Mouse (Mus musculus): ENCODE measurements around the gene Slx1b. TPM values are rescaled to one million over a fixed set of nuclear protein-coding genes. Genes with fewer than 3 reads are reported as not detected.

Slx1b gene
- polyA plus RNA-seq, 1 experiment from 2014 or later: 9.8 TPM

DNA sequence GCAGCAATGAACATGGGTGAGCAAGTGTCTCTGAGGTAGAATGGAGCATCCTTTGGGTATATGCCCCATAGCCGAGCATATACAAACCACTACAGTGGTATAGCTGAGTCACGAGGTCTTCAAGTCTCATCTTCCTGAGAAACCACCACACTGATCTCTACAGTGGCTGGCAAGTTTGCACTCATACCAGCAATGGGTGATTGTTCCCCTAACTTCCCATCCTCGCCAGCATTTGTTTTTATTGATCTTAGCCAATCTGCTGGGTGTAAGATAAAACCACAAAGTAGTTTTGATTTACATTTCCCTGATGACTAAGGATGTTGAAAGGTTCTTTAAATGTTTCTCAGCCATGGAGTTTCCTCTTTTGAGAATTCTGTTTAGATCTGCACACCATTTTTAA lies 29.5 kb upstream of the Slx1b start:
- H3K9me3 ChIP-seq (ENCODE audit: control insufficient read depth, low read length): no peaks in the 10 kb centered on the region
- H3K27ac ChIP-seq (ENCODE audit: low read depth, low read length): no peak overlapping the region
- no peak overlapping the region for H3K4me3 ChIP-seq (ENCODE audit: low read depth, low read length)
- no peaks in the 10 kb centered on the region for H3K36me3 ChIP-seq (ENCODE audit: control insufficient read depth, insufficient read depth, low read length)
- H3K9ac ChIP-seq (ENCODE audit: low read depth, low read length): no peak overlapping the region
- H3K4me2 ChIP-seq (replicated peaks; ENCODE audit: low read depth, low read length): no peak overlapping the region
- WGBS: 83% methylated on average over 3 of the region's 3 CpGs
- no peak for ATAC-seq (ENCODE audit: low FRiP score)
- no peaks in the 10 kb centered on the region for H3K27me3 ChIP-seq (ENCODE audit: control insufficient read depth, insufficient read depth, low read length)
- DNase-seq (ENCODE audit: low spot score): no peak
- no peaks in the 10 kb centered on the region for H3K4me1 ChIP-seq (replicated peaks; ENCODE audit: control insufficient read depth, insufficient read depth, low read length)

DNA sequence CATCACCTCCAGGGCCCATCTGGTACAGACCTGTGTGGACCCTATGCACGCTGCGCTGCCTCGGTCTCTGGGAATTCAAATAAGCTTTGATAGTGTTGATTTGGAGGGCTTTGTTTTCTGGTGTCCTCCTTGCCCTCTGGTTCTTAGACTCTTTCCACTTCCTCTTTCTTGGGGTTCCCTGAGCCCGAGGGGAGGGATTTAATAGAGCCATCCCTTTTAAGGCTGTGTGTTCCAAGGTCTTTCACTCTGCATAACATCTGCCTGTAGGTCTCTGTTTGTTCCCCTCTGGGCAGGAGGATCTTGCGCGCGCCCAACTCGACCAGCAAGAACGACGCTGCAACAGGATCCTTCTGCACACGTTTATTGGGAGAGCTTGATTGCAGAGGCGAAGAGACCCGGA lies 26.1 kb upstream of the Slx1b start:
- Histone ChIP-seq H3K4me1 (replicated peaks; ENCODE audit: control insufficient read depth, insufficient read depth, low read length) (no peaks in the 10 kb centered on the region), H3K4me3 (ENCODE audit: low read depth, low read length) (no peak overlapping the region), H3K9me3 (ENCODE audit: control insufficient read depth, low read length) (no peaks in the 10 kb centered on the region), H3K27ac (ENCODE audit: low read depth, low read length) (no peak overlapping the region), H3K36me3 (ENCODE audit: control insufficient read depth, insufficient read depth, low read length) (no peaks in the 10 kb centered on the region), H3K4me2 (replicated peaks; ENCODE audit: low read depth, low read length) (no peak overlapping the region), H3K9ac (ENCODE audit: low read depth, low read length) (no peak overlapping the region), H3K27me3 (ENCODE audit: control insufficient read depth, insufficient read depth, low read length) (no peaks in the 10 kb centered on the region)
- 90% methylated on average over 13 of the region's 13 CpGs for WGBS
- DNase-seq (ENCODE audit: low spot score) (no peak), ATAC-seq (ENCODE audit: low FRiP score) (no peak)

DNA sequence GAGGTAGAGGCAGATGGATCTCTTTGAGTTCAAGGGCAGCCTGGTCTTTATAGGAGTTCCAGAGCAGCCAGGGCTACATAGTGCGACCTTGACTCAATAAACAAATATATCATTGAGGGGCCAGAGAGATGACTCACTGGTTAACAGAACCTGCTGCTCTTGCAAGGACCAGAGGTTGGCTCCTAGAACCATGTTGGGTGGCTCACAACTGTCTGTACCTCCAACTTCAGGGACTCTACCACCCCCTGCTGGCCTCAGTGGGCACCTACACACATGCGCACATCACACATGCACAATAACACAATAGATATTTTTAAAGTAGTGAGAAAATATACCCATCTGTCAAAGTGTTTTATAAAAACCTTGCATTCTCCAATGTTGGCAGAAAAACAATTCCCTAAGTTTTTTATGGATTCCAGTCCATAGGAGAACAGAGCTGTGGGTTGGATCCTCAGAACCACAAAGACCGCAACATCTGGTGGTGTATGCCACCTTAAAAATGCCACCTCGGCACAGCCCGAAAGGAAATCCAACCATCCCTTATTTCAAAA lies 23.3 kb upstream of the Slx1b start:
- no peak overlapping the region for H3K9ac ChIP-seq (ENCODE audit: low read depth, low read length)
- no peaks in the 10 kb centered on the region for H3K36me3 ChIP-seq (ENCODE audit: control insufficient read depth, insufficient read depth, low read length)
- 95% methylated on average over 5 of the region's 5 CpGs for WGBS
- no peaks in the 10 kb centered on the region for H3K9me3 ChIP-seq (ENCODE audit: control insufficient read depth, low read length)
- no peaks in the 10 kb centered on the region for H3K4me1 ChIP-seq (replicated peaks; ENCODE audit: control insufficient read depth, insufficient read depth, low read length)
- DNase-seq (ENCODE audit: low spot score): no peak
- no peak for ATAC-seq (ENCODE audit: low FRiP score)
- H3K27ac ChIP-seq (ENCODE audit: low read depth, low read length): no peak overlapping the region
- no peak overlapping the region for H3K4me3 ChIP-seq (ENCODE audit: low read depth, low read length)
- no peaks in the 10 kb centered on the region for H3K27me3 ChIP-seq (ENCODE audit: control insufficient read depth, insufficient read depth, low read length)
- no peak overlapping the region for H3K4me2 ChIP-seq (replicated peaks; ENCODE audit: low read depth, low read length)

DNA sequence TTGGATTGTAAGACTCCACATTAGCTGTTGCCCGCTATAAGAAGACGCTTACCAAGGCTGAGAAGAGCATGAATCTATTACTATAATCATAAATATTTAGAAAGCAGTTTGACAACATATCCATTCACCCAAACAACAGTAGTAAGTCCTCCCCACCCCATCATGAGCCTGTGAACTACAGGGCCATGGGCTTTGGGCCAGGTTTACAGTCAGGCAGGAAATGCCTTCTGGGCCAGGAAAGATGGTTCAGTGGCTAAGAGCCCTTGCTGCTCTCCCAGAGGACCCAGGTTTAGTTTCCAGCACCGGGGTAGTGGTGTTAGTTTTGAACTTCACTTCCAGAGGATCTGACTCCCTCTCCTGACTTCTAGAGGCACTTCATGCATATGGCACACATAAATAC lies 22.0 kb upstream of the Slx1b start:
- Histone ChIP-seq H3K36me3 (ENCODE audit: control insufficient read depth, insufficient read depth, low read length) (no peaks in the 10 kb centered on the region), H3K27ac (ENCODE audit: low read depth, low read length) (no peak overlapping the region), H3K4me3 (ENCODE audit: low read depth, low read length) (no peak overlapping the region), H3K4me1 (replicated peaks; ENCODE audit: control insufficient read depth, insufficient read depth, low read length) (no peaks in the 10 kb centered on the region), H3K4me2 (replicated peaks; ENCODE audit: low read depth, low read length) (no peak overlapping the region), H3K27me3 (ENCODE audit: control insufficient read depth, insufficient read depth, low read length) (no peaks in the 10 kb centered on the region), H3K9ac (ENCODE audit: low read depth, low read length) (no peak overlapping the region), H3K9me3 (ENCODE audit: control insufficient read depth, low read length) (no peaks in the 10 kb centered on the region)
- no peak for DNase-seq (ENCODE audit: low spot score)
- ATAC-seq (ENCODE audit: low FRiP score): no peak
- 88% methylated on average over 3 of the region's 3 CpGs for whole genome bisulfite sequencing

DNA sequence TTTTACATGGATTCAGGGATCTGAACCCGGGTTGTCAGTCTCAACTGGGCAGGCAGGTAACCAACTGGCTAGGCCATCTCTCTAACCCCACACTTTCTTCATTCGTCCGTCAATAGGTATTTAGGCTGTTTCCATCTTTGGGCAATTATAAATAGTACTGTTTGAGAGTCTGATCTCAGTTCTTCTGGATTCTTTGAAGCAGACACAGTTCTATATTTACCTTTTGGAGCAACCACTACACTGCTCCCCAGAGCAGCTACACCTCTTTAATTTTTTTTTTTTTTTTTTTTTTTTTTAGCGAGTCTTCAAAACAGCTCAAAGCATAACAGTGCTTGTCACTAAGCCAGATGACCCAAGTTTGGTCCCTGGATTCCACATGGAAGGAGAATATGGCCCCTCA lies 20.1 kb upstream of the Slx1b start:
- Histone ChIP-seq H3K9me3 (ENCODE audit: control insufficient read depth, low read length) (no peaks in the 10 kb centered on the region), H3K4me3 (ENCODE audit: low read depth, low read length) (no peak overlapping the region), H3K9ac (ENCODE audit: low read depth, low read length) (no peak overlapping the region), H3K4me1 (replicated peaks; ENCODE audit: control insufficient read depth, insufficient read depth, low read length) (no peaks in the 10 kb centered on the region), H3K27me3 (ENCODE audit: control insufficient read depth, insufficient read depth, low read length) (no peaks in the 10 kb centered on the region), H3K36me3 (ENCODE audit: control insufficient read depth, insufficient read depth, low read length) (no peaks in the 10 kb centered on the region), H3K27ac (ENCODE audit: low read depth, low read length) (no peak overlapping the region), H3K4me2 (replicated peaks; ENCODE audit: low read depth, low read length) (no peak overlapping the region)
- WGBS: 81% methylated on average over 4 of the region's 4 CpGs
- ATAC-seq (ENCODE audit: low FRiP score): no peak
- no peak for DNase-seq (ENCODE audit: low spot score)

DNA sequence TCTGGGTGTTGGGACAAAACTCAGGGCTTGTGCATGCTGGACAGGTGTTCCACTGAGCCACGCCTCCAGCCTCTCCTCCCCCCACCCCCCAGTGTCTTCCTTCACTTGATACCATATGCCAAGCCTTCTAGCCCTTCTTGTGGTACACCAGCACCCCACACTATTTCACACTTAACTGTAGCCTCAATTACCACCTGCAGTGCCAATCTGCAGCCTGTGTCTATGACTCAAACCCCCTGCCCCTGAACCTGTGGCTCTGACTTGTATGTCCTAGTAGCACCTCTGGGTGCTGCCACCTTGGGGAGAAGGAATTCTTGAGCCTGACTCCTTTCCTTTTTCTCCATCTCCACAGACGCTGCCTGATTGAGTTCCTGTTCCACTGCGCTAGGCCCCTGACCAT lies 16.3 kb upstream of the Slx1b start:
- Histone ChIP-seq H3K4me1 (replicated peaks; ENCODE audit: control insufficient read depth, insufficient read depth, low read length) (no peaks in the 10 kb centered on the region), H3K27ac (ENCODE audit: low read depth, low read length) (no peak overlapping the region), H3K9me3 (ENCODE audit: control insufficient read depth, low read length) (no peaks in the 10 kb centered on the region), H3K36me3 (ENCODE audit: control insufficient read depth, insufficient read depth, low read length) (no peaks in the 10 kb centered on the region), H3K4me2 (replicated peaks; ENCODE audit: low read depth, low read length) (no peak overlapping the region), H3K9ac (ENCODE audit: low read depth, low read length) (no peak overlapping the region), H3K4me3 (ENCODE audit: low read depth, low read length) (no peak overlapping the region), H3K27me3 (ENCODE audit: control insufficient read depth, insufficient read depth, low read length) (no peaks in the 10 kb centered on the region)
- WGBS: 88% methylated on average over 3 of the region's 3 CpGs
- no peak for DNase-seq (ENCODE audit: low spot score)
- no peak for ATAC-seq (ENCODE audit: low FRiP score)

DNA sequence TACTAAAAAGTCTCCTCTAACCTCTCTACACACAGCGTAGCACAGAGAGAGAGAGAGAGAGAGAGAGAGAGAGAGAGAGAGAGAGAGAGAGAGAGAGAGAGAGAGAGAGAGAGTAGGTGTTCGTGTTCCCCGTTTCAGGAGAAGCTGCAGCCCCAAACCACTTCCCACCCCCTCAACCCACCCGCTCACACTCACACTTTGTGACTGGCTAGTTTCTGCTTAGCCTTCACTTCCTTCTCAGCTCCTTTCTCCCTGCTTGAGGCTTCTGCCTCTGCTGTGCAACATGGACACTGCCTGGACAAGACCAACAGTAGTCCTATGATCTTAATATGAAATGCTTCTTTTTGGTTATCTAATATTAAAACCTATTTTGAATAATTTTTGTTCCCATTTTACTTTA lies 14.7 kb upstream of the Slx1b start:
- no peak for DNase-seq (ENCODE audit: low spot score)
- H3K9me3 ChIP-seq (ENCODE audit: control insufficient read depth, low read length): no peaks in the 10 kb centered on the region
- no peaks in the 10 kb centered on the region for H3K36me3 ChIP-seq (ENCODE audit: control insufficient read depth, insufficient read depth, low read length)
- WGBS: 70% methylated on average over 3 of the region's 4 CpGs
- H3K4me2 ChIP-seq (replicated peaks; ENCODE audit: low read depth, low read length): no peak overlapping the region
- H3K27me3 ChIP-seq (ENCODE audit: control insufficient read depth, insufficient read depth, low read length): no peaks in the 10 kb centered on the region
- no peak overlapping the region for H3K27ac ChIP-seq (ENCODE audit: low read depth, low read length)
- H3K9ac ChIP-seq (ENCODE audit: low read depth, low read length): no peak overlapping the region
- ATAC-seq (ENCODE audit: low FRiP score): no peak
- no peaks in the 10 kb centered on the region for H3K4me1 ChIP-seq (replicated peaks; ENCODE audit: control insufficient read depth, insufficient read depth, low read length)
- H3K4me3 ChIP-seq (ENCODE audit: low read depth, low read length): no peak overlapping the region

DNA sequence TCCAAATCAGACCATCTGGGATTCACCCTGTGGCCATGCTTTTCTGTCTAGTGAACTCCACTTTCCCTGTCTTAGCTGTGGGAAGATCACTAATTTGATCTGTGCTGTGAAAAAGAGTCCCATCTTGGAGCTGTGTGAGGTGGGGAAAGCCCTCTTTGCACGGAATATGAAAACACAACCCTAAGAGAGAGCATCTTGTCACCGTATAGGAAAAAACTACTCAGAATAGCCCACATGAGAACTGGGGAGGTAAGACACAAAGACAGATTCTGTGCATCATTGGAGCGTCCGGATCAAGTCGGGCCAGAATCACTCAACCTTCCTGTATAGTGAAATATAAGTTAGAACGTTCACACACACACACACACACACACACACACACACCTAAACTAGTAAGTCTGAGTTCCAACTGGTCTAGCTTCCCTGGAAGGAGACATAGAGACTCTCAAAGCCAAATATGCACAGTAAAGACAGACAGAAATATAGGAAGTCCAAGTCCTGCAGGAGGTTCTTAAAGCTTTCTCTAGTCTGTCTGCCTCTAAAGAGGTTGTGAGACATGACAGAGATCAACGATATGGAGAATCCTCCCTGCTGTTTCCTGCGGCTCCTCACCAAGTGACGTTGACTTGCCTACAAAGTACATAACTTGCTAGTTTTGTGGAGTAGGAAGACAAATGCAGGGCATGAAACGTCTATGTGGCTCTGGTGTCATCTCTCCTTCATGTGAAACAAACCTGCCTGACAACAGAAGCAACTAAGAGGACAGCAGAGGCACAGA lies 12.8 kb upstream of the Slx1b start:
- ATAC-seq (ENCODE audit: low FRiP score) (no peak), DNase-seq (ENCODE audit: low spot score) (no peak)
- H3K27ac ChIP-seq (ENCODE audit: low read depth, low read length): no peak overlapping the region
- H3K4me2 ChIP-seq (replicated peaks; ENCODE audit: low read depth, low read length): no peak overlapping the region
- H3K36me3 ChIP-seq (ENCODE audit: control insufficient read depth, insufficient read depth, low read length): no peaks in the 10 kb centered on the region
- no peak overlapping the region for H3K9ac ChIP-seq (ENCODE audit: low read depth, low read length)
- H3K9me3 ChIP-seq (ENCODE audit: control insufficient read depth, low read length): no peaks in the 10 kb centered on the region
- no peaks in the 10 kb centered on the region for H3K27me3 ChIP-seq (ENCODE audit: control insufficient read depth, insufficient read depth, low read length)
- H3K4me3 ChIP-seq (ENCODE audit: low read depth, low read length): no peak overlapping the region
- peaks cover 4% of the 10 kb centered on the region; the same call in 1 of the 2 replicates for H3K4me1 ChIP-seq (replicated peaks; ENCODE audit: control insufficient read depth, insufficient read depth, low read length)
- WGBS: 83% methylated on average over 10 of the region's 10 CpGs
